Mouse (Mus musculus): ENCODE results near the gene Fam213a.

The Fam213a gene

DNA sequence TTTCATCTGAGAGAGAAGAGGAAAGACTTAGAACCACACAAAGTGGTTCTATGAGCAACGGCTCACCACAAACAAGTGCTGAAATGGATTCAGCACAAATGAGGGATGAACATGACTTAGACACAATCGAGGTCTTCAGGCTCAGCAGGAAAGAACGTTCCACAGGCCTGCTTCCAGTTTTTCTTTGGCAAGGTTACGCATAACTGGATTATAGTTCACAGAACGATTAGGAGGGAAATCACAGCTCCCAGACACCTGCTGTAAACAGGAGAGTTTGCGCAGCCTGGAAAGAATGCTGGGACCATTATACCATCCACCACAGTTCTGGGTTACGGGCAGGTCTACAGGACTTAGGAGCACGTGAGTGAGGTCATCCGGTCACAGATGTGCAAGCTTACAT, 7.9 kb downstream of the Fam213a start:
- no peak for DNase-seq (ENCODE audit: extremely low spot score)

DNA sequence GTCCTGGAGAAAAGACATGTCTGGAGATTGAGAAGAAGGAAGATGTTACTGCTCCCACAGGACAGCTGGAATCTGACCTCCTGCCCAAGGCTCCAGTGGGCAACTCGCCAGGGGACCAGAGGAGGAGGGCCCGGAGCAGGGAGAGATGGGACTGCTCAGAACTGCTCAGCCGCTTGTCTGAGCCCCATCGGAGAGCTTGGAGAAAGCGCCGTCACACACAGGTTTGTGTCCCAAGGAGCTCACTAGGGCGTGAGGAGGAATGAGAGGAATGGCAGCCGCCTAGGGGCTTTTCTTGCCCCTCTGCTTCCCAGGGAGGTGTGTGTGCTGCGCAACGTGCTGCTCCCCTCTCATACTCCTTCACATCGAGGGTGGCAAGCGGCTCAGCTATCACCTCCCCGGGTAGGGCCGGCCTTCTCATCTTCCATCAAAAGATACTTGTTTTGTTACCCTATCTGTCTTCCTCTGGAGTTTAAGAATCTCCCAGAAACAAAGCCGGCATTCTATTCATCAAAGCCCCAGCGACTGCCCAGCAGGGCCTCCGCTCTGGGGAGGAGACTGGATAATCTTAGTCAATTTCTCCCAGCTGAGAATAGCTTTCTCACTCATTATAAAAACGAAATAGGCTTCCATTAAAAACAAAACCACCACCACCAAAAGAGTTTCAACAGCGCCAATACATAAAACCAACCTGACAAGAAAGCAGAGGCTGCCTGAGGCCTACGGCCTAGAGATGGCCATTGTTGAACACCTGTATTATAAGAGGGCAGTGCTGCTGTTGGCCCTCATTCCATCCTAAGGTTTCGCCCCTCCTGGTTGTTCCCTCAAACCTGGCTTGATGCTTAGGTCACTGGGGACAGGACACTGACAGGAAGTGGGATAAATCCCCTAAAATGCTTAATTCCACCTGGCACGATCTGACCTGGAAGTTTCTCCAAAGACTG, 9.1 kb downstream of the Fam213a start:
- DNase-seq (ENCODE audit: extremely low spot score), result peak; percentile 50

GRCm38 (mm10) chr14:41001576-41001975, 12.0 kb downstream of the Fam213a start:
- DNase-seq (ENCODE audit: extremely low spot score), result no peak

GRCm38 (mm10) chr14:41000801-41001200, 12.8 kb downstream of the Fam213a start:
- DNase-seq (ENCODE audit: extremely low spot score), result no peak

- no peak for DNase-seq (ENCODE audit: extremely low spot score)
Observed at GRCm38 (mm10) chr14:40999904-41000645, 13.5 kb downstream of the Fam213a start.

GRCm38 (mm10) chr14:40996171-40996570, 17.4 kb downstream of the Fam213a start:
- no peak for DNase-seq (ENCODE audit: extremely low spot score)

DNA sequence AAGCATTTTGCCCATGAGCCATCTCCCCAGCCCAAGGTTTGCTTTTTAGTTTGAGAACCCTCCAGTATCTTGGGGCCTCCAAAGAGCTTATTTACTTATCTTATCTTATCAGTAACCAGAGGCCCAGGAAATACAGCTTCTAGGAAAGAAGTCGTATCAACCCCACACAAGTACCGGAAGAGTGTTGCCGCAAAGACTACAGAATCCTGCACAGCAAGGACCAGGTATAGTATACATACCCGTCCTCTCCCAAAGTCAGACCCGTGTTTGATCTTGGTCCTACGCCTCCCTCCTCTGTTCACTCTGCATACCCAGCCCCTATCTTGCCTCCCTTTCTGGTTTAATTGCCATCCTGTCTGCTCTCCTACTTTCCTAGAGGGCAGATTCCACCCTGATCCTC, 21.1 kb downstream of the Fam213a start:
- no peak for DNase-seq (ENCODE audit: extremely low spot score)

GRCm38 (mm10) chr14:40988780-40989179, 24.8 kb downstream of the Fam213a start:
- DNase-seq (ENCODE audit: extremely low spot score), result no peak

DNA sequence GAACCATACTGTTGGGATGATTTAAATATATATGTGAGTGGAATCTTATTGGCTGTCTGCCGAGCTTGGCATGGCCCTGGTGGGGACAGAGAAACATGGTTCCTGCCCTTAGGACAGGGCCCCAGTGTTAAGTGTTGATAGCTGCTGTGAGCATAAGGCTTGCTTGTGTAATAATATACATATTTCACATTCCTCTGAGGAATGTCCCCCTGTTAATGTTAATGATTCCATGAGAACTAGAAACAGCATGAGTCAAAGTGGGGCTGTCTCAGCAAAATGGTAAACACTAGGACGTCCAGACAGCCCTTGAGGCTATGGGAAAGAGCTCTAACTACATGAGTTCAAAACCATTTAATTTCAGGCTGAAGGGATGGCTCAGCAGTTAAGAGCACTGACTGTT, 26.4 kb downstream of the Fam213a start:
- DNase-seq (ENCODE audit: extremely low spot score), result no peak

DNA sequence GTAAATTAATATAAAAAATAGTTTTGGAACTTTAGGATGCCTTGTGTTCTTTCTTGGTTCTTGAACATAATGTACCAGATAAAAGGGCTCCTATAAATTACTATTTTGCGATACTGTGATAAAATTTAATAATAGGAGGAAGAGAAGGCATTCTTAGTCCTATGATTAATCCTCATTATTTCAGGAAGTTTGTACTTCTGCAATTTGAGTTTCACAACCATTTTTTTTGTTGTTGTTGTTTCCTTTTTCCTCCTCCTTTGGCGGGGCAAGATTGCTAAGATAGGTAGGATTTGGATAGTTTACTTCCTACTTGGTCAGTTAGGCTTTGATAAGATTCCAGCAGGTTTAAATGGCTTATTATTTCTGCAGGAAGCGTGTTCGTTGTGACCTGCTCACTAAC, 28.0 kb downstream of the Fam213a start:
- DNase-seq (ENCODE audit: extremely low spot score), result no peak

GRCm38 (mm10) chr14:40979723-40980122, 33.9 kb downstream of the Fam213a start:
- no peak for DNase-seq (ENCODE audit: extremely low spot score)

GRCm38 (mm10) chr14:40979002-40979401, 34.6 kb downstream of the Fam213a start:
- peak; percentile 63 for DNase-seq (ENCODE audit: extremely low spot score)

DNA sequence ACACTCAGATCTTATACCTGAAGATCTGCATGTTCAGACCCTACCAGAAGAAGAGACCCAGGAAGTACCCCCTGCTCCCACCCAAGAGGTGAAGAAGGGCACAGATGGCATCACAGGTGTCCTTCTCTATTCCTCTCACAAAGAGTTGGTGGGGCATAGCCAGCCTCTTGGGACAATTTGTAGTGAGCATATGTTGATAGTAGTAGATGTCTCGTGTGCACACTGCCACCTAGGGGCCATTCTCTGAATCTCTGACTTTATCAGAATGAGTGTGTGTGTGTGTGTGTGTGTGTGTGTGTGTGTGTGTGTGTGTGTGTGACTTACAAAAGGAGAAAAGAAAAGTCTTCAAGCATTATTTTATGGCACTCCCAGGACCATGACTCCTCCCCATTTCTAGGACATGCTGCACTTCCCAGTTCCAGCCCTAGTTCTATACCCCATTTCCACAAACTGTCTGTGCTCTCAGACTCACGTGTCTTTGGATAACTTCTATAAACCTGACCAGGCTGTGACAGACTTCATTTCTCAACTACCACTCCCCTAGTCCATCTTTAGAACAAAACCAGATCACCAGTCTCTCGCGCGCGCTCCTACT, 38.4 kb downstream of the Fam213a start:
- peak; percentile 70 for DNase-seq (ENCODE audit: extremely low spot score)

DNA sequence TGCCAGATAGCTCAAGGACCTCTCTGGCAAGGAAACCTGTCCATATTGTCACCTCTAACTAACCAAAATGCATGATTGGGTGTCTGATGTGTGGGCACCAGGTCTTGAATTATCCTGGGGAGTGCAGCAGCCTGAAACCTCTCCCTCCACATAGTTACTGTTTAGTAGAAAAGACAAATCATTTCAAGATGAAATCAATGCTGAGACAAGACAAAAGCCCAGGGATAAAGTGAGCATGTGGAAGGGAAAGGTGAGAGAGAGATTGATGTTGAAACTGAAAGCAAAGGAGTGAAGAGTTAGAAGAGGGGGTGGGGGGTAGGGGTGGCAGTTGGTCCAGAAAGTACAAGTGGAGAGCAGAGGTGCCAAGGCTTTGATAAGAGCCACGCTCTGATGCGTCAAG, 45.5 kb downstream of the Fam213a start:
- no peak for DNase-seq (ENCODE audit: extremely low spot score)

GRCm38 (mm10) chr14:40967598-40967900, 46.0 kb downstream of the Fam213a start:
- DNase-seq (ENCODE audit: extremely low spot score), result no peak

GRCm38 (mm10) chr14:40966862-40967597, 46.6 kb downstream of the Fam213a start:
- DNase-seq (ENCODE audit: extremely low spot score), result peak; percentile 100

DNA sequence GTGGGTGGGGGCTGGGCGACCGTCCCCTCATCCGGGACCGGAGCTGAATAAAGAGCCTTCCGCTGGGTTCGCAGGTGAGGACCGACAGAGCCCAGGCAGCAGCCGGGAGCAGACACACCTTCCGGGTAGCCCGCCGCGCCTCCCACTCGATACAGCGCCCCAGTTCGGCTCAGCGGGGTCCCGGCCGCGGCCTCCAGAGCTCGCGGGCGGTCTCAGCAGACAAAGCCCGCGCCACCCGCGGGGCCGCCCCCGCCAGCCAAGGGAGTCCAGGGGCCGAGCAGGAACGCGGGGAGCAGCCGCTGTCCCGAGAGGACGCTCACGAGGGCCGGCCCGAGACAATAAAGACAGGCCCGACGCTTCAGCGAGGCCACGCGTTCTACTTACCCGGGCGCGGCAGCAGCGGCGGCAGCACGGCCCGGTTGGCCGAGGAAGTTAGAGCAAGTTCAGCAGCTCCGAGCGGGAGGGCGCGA, 47.2 kb downstream of the Fam213a start, which contains the start of gene Tspan14:
Gene Tspan14, minus strand, starts transcription at position 416 of the 470 bp plus-strand sequence.
- no peak for DNase-seq (ENCODE audit: extremely low spot score)

GRCm38 (mm10) chr14:40965507-40966356, 47.9 kb downstream of the Fam213a start:
- DNase-seq (ENCODE audit: extremely low spot score), result peak; percentile 37

DNA sequence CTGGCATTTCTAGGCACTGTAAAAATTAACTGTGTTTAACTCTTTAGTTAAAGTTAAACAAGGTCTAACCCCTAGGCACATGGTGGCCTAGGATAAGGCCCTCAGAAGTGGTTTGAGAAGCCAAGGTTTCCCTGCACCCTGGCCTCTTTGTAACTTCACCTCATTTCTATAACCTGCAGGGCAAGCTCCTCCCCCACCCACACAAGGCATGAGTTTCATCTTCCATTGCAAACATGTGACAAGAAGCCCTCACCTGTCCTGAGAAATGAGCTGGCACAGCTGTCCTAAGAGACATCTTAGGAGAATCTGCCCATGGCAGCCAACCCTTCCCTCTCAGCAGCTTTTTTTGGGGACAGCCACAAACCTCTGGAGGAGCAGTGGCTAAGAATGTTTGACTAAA, 48.7 kb downstream of the Fam213a start:
- no peak for DNase-seq (ENCODE audit: extremely low spot score)

DNA sequence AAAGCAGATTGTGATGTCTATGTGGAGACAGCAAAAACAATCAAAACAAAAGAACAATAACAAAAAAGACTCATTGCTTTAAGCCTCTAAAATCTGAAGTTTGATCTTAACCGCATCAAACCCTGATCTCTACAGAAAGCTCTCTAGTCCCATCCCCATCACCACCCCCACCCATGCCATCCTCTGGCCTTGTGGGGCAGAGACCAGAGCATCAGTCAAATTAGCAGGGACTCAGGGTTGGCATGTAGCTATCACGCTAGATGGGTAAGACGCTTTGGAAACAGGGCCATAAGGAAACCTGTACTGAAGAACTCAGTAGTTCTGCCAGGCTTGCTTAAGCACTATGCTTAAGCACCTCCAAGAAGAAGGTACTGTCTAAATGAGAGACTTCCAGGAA, 49.4 kb downstream of the Fam213a start:
- no peak for DNase-seq (ENCODE audit: extremely low spot score)
